Mouse (Mus musculus): ENCODE results near the gene Nap1l1.
"Not testable (repeated sequence)": the region's sequence is repeated elsewhere in the genome, so short reads cannot be mapped to it uniquely, and the experiment has no call there.

GRCm38 (mm10) chr10:111490079-111490478 is 17.1 kb downstream of the Nap1l1 start:
- TF ChIP-seq MAFK (IDR thresholded peaks at IDR 0.05; ENCODE audit: insufficient replicate concordance, low read length); CTCF (conservative IDR thresholded peaks at IDR 0.05 in 1 of 2, IDR thresholded peaks at IDR 0.05 in 1 of 2; ENCODE audit: low read depth in 2 of 2, low read length in 2 of 2); CHD1 (IDR thresholded peaks at IDR 0.05; ENCODE audit: low read depth, low read length); ZMIZ1 (IDR thresholded peaks at IDR 0.05; ENCODE audit: low read depth, low read length); ZKSCAN1 (IDR thresholded peaks at IDR 0.05; ENCODE audit: borderline replicate concordance, low read depth, low read length): not testable (repeated sequence)
